Mouse (Mus musculus): ENCODE data around the gene Hmgn2. TPM values are rescaled to one million over a fixed set of nuclear protein-coding genes. Genes with fewer than 3 reads are reported as not detected.

Gene Hmgn2
- polyA plus RNA-seq (2015; fragmentation: Nextera tagmentation; extraction: Ambion mirVana), result 3,166 and 3,367 TPM in 2 replicates

GRCm38 (mm10) chr4:133968150-133968921 is at the start of gene Hmgn2:
Hmgn2 (minus strand) TSS chr4:133968650.
- peaks cover 66% of the 10 kb centered on the region for H3K4me1 ChIP-seq
- peak within 1 kb of the TSS; percentile 99 for H3K27ac ChIP-seq
- peak within 1 kb of the TSS; percentile 76 for H3K4me3 ChIP-seq
- WGBS, result under 1% methylated on average over 39 of the region's 42 CpGs
- H3K4me2 ChIP-seq, result peak within 1 kb of the TSS; percentile 98
- peaks cover 32% of the 10 kb centered on the region for H3K36me3 ChIP-seq (ENCODE audit: poor library complexity, severe bottlenecking)
- no peaks in the 10 kb centered on the region for H3K9me3 ChIP-seq (replicated peaks)
- no peaks in the 10 kb centered on the region for H3K27me3 ChIP-seq
- ATAC-seq, result peak; percentile 51
- H3K9ac ChIP-seq, result peak within 1 kb of the TSS; percentile 97

- 2% methylated on average over 21 of the region's 21 CpGs for WGBS
- H3K36me3 ChIP-seq (ENCODE audit: poor library complexity, severe bottlenecking), result no peaks in the 10 kb centered on the region
- H3K9me3 ChIP-seq (replicated peaks), result no peaks in the 10 kb centered on the region
- H3K4me2 ChIP-seq, result peak overlapping the region; percentile 58
- no peak for ATAC-seq
- H3K27ac ChIP-seq, result no peak overlapping the region
- peaks cover 44% of the 10 kb centered on the region for H3K4me1 ChIP-seq
- H3K9ac ChIP-seq, result no peak overlapping the region
- peaks cover 41% of the 10 kb centered on the region for H3K27me3 ChIP-seq
- H3K4me3 ChIP-seq, result peak overlapping the region; percentile 30
Measured at GRCm38 (mm10) chr4:134017201-134017865, 48.9 kb upstream of the Hmgn2 start.

GRCm38 (mm10) chr4:134016767-134017166 is 48.3 kb upstream of the Hmgn2 start:
- Histone ChIP-seq H3K4me3 (no peak overlapping the region), H3K4me1 (peaks cover 47% of the 10 kb centered on the region), H3K36me3 (ENCODE audit: poor library complexity, severe bottlenecking) (no peaks in the 10 kb centered on the region), H3K27ac (no peak overlapping the region), H3K9me3 (replicated peaks) (no peaks in the 10 kb centered on the region), H3K4me2 (peak overlapping the region; percentile 58; the same call in 1 of the 2 replicates), H3K27me3 (peaks cover 41% of the 10 kb centered on the region), H3K9ac (no peak overlapping the region)
- ATAC-seq, result no peak
- WGBS, result under 1% methylated on average over 8 of the region's 8 CpGs

GRCm38 (mm10) chr4:134016208-134016607 is 47.8 kb upstream of the Hmgn2 start:
- no peak overlapping the region for H3K9ac ChIP-seq
- no peak overlapping the region for H3K27ac ChIP-seq
- H3K9me3 ChIP-seq (replicated peaks), result no peaks in the 10 kb centered on the region
- WGBS, result under 1% methylated on average over 7 of the region's 7 CpGs
- H3K4me3 ChIP-seq, result no peak overlapping the region
- no peak overlapping the region for H3K4me2 ChIP-seq
- H3K27me3 ChIP-seq, result peaks cover 41% of the 10 kb centered on the region
- ATAC-seq, result no peak
- H3K4me1 ChIP-seq, result peaks cover 53% of the 10 kb centered on the region
- no peaks in the 10 kb centered on the region for H3K36me3 ChIP-seq (ENCODE audit: poor library complexity, severe bottlenecking)

- no peak overlapping the region for H3K27ac ChIP-seq
- H3K4me1 ChIP-seq, result peaks cover 31% of the 10 kb centered on the region
- no peaks in the 10 kb centered on the region for H3K9me3 ChIP-seq (replicated peaks)
- H3K4me3 ChIP-seq, result no peak overlapping the region
- no peak overlapping the region for H3K9ac ChIP-seq
- 43% methylated on average over 12 of the region's 12 CpGs for WGBS
- ATAC-seq, result no peak
- peaks cover 18% of the 10 kb centered on the region for H3K27me3 ChIP-seq
- no peaks in the 10 kb centered on the region for H3K36me3 ChIP-seq (ENCODE audit: poor library complexity, severe bottlenecking)
- H3K4me2 ChIP-seq, result no peak overlapping the region
Measured at GRCm38 (mm10) chr4:134012858-134013528, 44.5 kb upstream of the Hmgn2 start.

GRCm38 (mm10) chr4:134011450-134012414 is 43.3 kb upstream of the Hmgn2 start:
- Histone ChIP-seq H3K9me3 (replicated peaks) (no peaks in the 10 kb centered on the region), H3K27ac (no peak overlapping the region), H3K4me2 (no peak overlapping the region), H3K4me3 (no peak overlapping the region), H3K4me1 (peaks cover 18% of the 10 kb centered on the region), H3K36me3 (ENCODE audit: poor library complexity, severe bottlenecking) (no peaks in the 10 kb centered on the region), H3K9ac (no peak overlapping the region), H3K27me3 (peaks cover 5% of the 10 kb centered on the region; the same call in 1 of the 2 replicates)
- 2% methylated on average over 16 of the region's 16 CpGs for WGBS
- ATAC-seq, result no peak

- Histone ChIP-seq H3K27me3 (no peaks in the 10 kb centered on the region), H3K4me1 (peaks cover 14% of the 10 kb centered on the region), H3K9me3 (replicated peaks) (no peaks in the 10 kb centered on the region), H3K9ac (no peak overlapping the region), H3K27ac (no peak overlapping the region), H3K36me3 (ENCODE audit: poor library complexity, severe bottlenecking) (no peaks in the 10 kb centered on the region), H3K4me2 (no peak overlapping the region), H3K4me3 (no peak overlapping the region)
- ATAC-seq, result no peak
- WGBS, result 52% methylated on average over 6 of the region's 6 CpGs
Measured at GRCm38 (mm10) chr4:134009709-134010108, 41.3 kb upstream of the Hmgn2 start.

GRCm38 (mm10) chr4:134006845-134007244 is 38.4 kb upstream of the Hmgn2 start:
- Histone ChIP-seq H3K36me3 (ENCODE audit: poor library complexity, severe bottlenecking) (no peaks in the 10 kb centered on the region), H3K4me3 (no peak overlapping the region), H3K4me2 (no peak overlapping the region), H3K27me3 (no peaks in the 10 kb centered on the region), H3K27ac (no peak overlapping the region), H3K4me1 (peaks cover 37% of the 10 kb centered on the region), H3K9me3 (replicated peaks) (no peaks in the 10 kb centered on the region), H3K9ac (no peak overlapping the region)
- ATAC-seq, result no peak
- WGBS, result 95% methylated on average over 3 of the region's 3 CpGs

- 64% methylated on average over 12 of the region's 12 CpGs for WGBS
- Histone ChIP-seq H3K27ac (no peak overlapping the region), H3K9me3 (replicated peaks) (no peaks in the 10 kb centered on the region), H3K4me3 (no peak overlapping the region), H3K4me2 (no peak overlapping the region), H3K27me3 (no peaks in the 10 kb centered on the region), H3K4me1 (peaks cover 39% of the 10 kb centered on the region), H3K36me3 (ENCODE audit: poor library complexity, severe bottlenecking) (no peaks in the 10 kb centered on the region), H3K9ac (no peak overlapping the region)
- no peak for ATAC-seq
Measured at GRCm38 (mm10) chr4:134005581-134006358, 37.3 kb upstream of the Hmgn2 start.

- 2% methylated on average over 5 of the region's 5 CpGs for WGBS
- H3K27ac ChIP-seq, result peak overlapping the region; percentile 55
- H3K36me3 ChIP-seq (ENCODE audit: poor library complexity, severe bottlenecking), result no peaks in the 10 kb centered on the region
- H3K4me3 ChIP-seq, result no peak overlapping the region
- ATAC-seq, result no peak
- no peak overlapping the region for H3K4me2 ChIP-seq
- no peaks in the 10 kb centered on the region for H3K27me3 ChIP-seq
- peaks cover 51% of the 10 kb centered on the region for H3K4me1 ChIP-seq
- H3K9me3 ChIP-seq (replicated peaks), result no peaks in the 10 kb centered on the region
- no peak overlapping the region; the same call in 1 of the 2 replicates for H3K9ac ChIP-seq
Measured at GRCm38 (mm10) chr4:134002903-134003302, 34.5 kb upstream of the Hmgn2 start.

GRCm38 (mm10) chr4:134002246-134002645 is 33.8 kb upstream of the Hmgn2 start:
- H3K9me3 ChIP-seq (replicated peaks), result no peaks in the 10 kb centered on the region
- no peak overlapping the region for H3K4me2 ChIP-seq
- H3K4me1 ChIP-seq, result peaks cover 51% of the 10 kb centered on the region
- no peak for ATAC-seq
- H3K27me3 ChIP-seq, result no peaks in the 10 kb centered on the region
- no peak overlapping the region for H3K9ac ChIP-seq
- H3K4me3 ChIP-seq, result no peak overlapping the region
- no peaks in the 10 kb centered on the region for H3K36me3 ChIP-seq (ENCODE audit: poor library complexity, severe bottlenecking)
- H3K27ac ChIP-seq, result no peak overlapping the region
- 6% methylated on average over 4 of the region's 4 CpGs for WGBS

Data from forebrain, embryonic 13.5 days (tissue).